Mouse (Mus musculus): Measurements from ENCODE around the gene Zeb2. TPM values are rescaled to one million over a fixed set of nuclear protein-coding genes. Genes with fewer than 3 reads are reported as not detected.
A peak's percentile ranks its signal among the peaks of the same experiment; 100 is the strongest.

Gene Zeb2
- polyA plus RNA-seq, 1 experiment from 2014 or later, result 53.6 TPM

- Histone ChIP-seq H3K9ac (no peak overlapping the region), H3K4me2 (no peak overlapping the region), H3K27me3 (0 out of 2 replicates have a peak, but pooled peaks cover 3% of the 10 kb centered on the region), H3K4me3 (no peak overlapping the region), H3K9me3 (no peaks in the 10 kb centered on the region), H3K27ac (no peak overlapping the region), H3K4me1 (peaks cover 7% of the 10 kb centered on the region; the same call in 1 of the 2 replicates), H3K36me3 (no peaks in the 10 kb centered on the region)
- no peak for ATAC-seq (ENCODE audit: insufficient number of reproducible peaks, low FRiP score, low TSS enrichment, low read depth)
- WGBS, result 47% methylated on average over 10 of the region's 10 CpGs
These were observed 60.2 kb downstream of the Zeb2 start for GRCm38 (mm10) chr2:45056856-45057562.

- WGBS, result 70% methylated on average over 6 of the region's 6 CpGs
- H3K36me3 ChIP-seq, result no peaks in the 10 kb centered on the region
- no peak overlapping the region for H3K27ac ChIP-seq
- 0 out of 2 replicates have a peak, but pooled peaks cover 3% of the 10 kb centered on the region for H3K27me3 ChIP-seq
- peaks cover 7% of the 10 kb centered on the region; the same call in 1 of the 2 replicates for H3K4me1 ChIP-seq
- no peak overlapping the region for H3K4me2 ChIP-seq
- ATAC-seq (ENCODE audit: insufficient number of reproducible peaks, low FRiP score, low TSS enrichment, low read depth), result no peak
- H3K9ac ChIP-seq, result no peak overlapping the region
- no peak overlapping the region for H3K4me3 ChIP-seq
- no peaks in the 10 kb centered on the region for H3K9me3 ChIP-seq
These were observed 61.3 kb downstream of the Zeb2 start for GRCm38 (mm10) chr2:45055926-45056325.

- ATAC-seq (ENCODE audit: insufficient number of reproducible peaks, low FRiP score, low TSS enrichment, low read depth), result no peak
These were observed 62.1 kb downstream of the Zeb2 start for GRCm38 (mm10) chr2:45055034-45055615.

GRCm38 (mm10) chr2:45054070-45055025 lies 62.8 kb downstream of the Zeb2 start:
- 50% methylated on average over 11 of the region's 11 CpGs for WGBS
- Histone ChIP-seq H3K4me1 (peaks cover 7% of the 10 kb centered on the region; the same call in 1 of the 2 replicates), H3K9ac (no peak overlapping the region), H3K9me3 (no peaks in the 10 kb centered on the region), H3K27me3 (0 out of 2 replicates have a peak, but pooled peaks cover 3% of the 10 kb centered on the region), H3K36me3 (no peaks in the 10 kb centered on the region), H3K27ac (no peak overlapping the region), H3K4me2 (no peak overlapping the region), H3K4me3 (no peak overlapping the region)
- ATAC-seq (ENCODE audit: insufficient number of reproducible peaks, low FRiP score, low TSS enrichment, low read depth), result no peak

More at GRCm38 (mm10) chr2:45055034-45055615, 62.1 kb downstream of the Zeb2 start:
- H3K9ac ChIP-seq, result no peak overlapping the region
- H3K27me3 ChIP-seq, result 0 out of 2 replicates have a peak, but pooled peaks cover 3% of the 10 kb centered on the region
- no peaks in the 10 kb centered on the region for H3K9me3 ChIP-seq
- H3K36me3 ChIP-seq, result no peaks in the 10 kb centered on the region
- no peak overlapping the region for H3K4me2 ChIP-seq
- 0 out of 2 replicates have a peak overlapping the region, but pooled peaks have one; percentile 11 for H3K27ac ChIP-seq
- 74% methylated on average over 8 of the region's 8 CpGs for WGBS
- no peak overlapping the region for H3K4me3 ChIP-seq
- H3K4me1 ChIP-seq, result peaks cover 7% of the 10 kb centered on the region; the same call in 1 of the 2 replicates

- no peak for ATAC-seq (ENCODE audit: insufficient number of reproducible peaks, low FRiP score, low TSS enrichment, low read depth)
- 64% methylated on average over 4 of the region's 4 CpGs for WGBS
- H3K27me3 ChIP-seq, result 0 out of 2 replicates have a peak, but pooled peaks cover 3% of the 10 kb centered on the region
- no peak overlapping the region for H3K4me2 ChIP-seq
- H3K4me1 ChIP-seq, result peaks cover 7% of the 10 kb centered on the region; the same call in 1 of the 2 replicates
- H3K9ac ChIP-seq, result no peak overlapping the region
- H3K27ac ChIP-seq, result no peak overlapping the region
- H3K9me3 ChIP-seq, result no peaks in the 10 kb centered on the region
- no peak overlapping the region for H3K4me3 ChIP-seq
- no peaks in the 10 kb centered on the region for H3K36me3 ChIP-seq
These were observed 64.6 kb downstream of the Zeb2 start for GRCm38 (mm10) chr2:45052587-45052986.

- Histone ChIP-seq H3K4me2 (no peak overlapping the region), H3K36me3 (no peaks in the 10 kb centered on the region), H3K27me3 (0 out of 2 replicates have a peak, but pooled peaks cover 3% of the 10 kb centered on the region), H3K4me3 (no peak overlapping the region), H3K9me3 (no peaks in the 10 kb centered on the region), H3K27ac (no peak overlapping the region), H3K9ac (no peak overlapping the region), H3K4me1 (peaks cover 7% of the 10 kb centered on the region; the same call in 1 of the 2 replicates)
- no peak for ATAC-seq (ENCODE audit: insufficient number of reproducible peaks, low FRiP score, low TSS enrichment, low read depth)
- 39% methylated on average over 2 of the region's 2 CpGs for WGBS
These were observed 65.9 kb downstream of the Zeb2 start for GRCm38 (mm10) chr2:45051321-45051720.

GRCm38 (mm10) chr2:45049923-45050322 lies 67.3 kb downstream of the Zeb2 start:
- Histone ChIP-seq H3K36me3 (no peaks in the 10 kb centered on the region), H3K4me3 (no peak overlapping the region), H3K9me3 (no peaks in the 10 kb centered on the region), H3K27me3 (0 out of 2 replicates have a peak, but pooled peaks cover 3% of the 10 kb centered on the region), H3K27ac (no peak overlapping the region), H3K4me1 (peaks cover 7% of the 10 kb centered on the region; the same call in 1 of the 2 replicates), H3K9ac (no peak overlapping the region), H3K4me2 (no peak overlapping the region)
- 75% methylated on average over 4 of the region's 4 CpGs for WGBS
- ATAC-seq (ENCODE audit: insufficient number of reproducible peaks, low FRiP score, low TSS enrichment, low read depth), result no peak

GRCm38 (mm10) chr2:45049279-45049678 lies 67.9 kb downstream of the Zeb2 start:
- no peak overlapping the region for H3K4me3 ChIP-seq
- no peak overlapping the region for H3K27ac ChIP-seq
- ATAC-seq (ENCODE audit: insufficient number of reproducible peaks, low FRiP score, low TSS enrichment, low read depth), result no peak
- H3K9ac ChIP-seq, result no peak overlapping the region
- peaks cover 6% of the 10 kb centered on the region; the same call in 1 of the 2 replicates for H3K4me1 ChIP-seq
- H3K36me3 ChIP-seq, result no peaks in the 10 kb centered on the region
- 0 out of 2 replicates have a peak, but pooled peaks cover 3% of the 10 kb centered on the region for H3K27me3 ChIP-seq
- H3K4me2 ChIP-seq, result no peak overlapping the region
- no peaks in the 10 kb centered on the region for H3K9me3 ChIP-seq
- WGBS, result 57% methylated on average over 2 of the region's 2 CpGs

GRCm38 (mm10) chr2:45040706-45041312 lies 76.4 kb downstream of the Zeb2 start:
- no peaks in the 10 kb centered on the region for H3K36me3 ChIP-seq
- H3K9me3 ChIP-seq, result no peaks in the 10 kb centered on the region
- peaks cover 11% of the 10 kb centered on the region for H3K4me1 ChIP-seq
- H3K9ac ChIP-seq, result no peak overlapping the region
- no peak overlapping the region for H3K4me3 ChIP-seq
- no peak for ATAC-seq (ENCODE audit: insufficient number of reproducible peaks, low FRiP score, low TSS enrichment, low read depth)
- H3K4me2 ChIP-seq, result no peak overlapping the region
- H3K27me3 ChIP-seq, result no peaks in the 10 kb centered on the region
- H3K27ac ChIP-seq, result no peak overlapping the region
- 59% methylated on average over 13 of the region's 13 CpGs for WGBS

GRCm38 (mm10) chr2:45039503-45039902 lies 77.7 kb downstream of the Zeb2 start:
- Histone ChIP-seq H3K4me3 (no peak overlapping the region), H3K4me2 (no peak overlapping the region), H3K4me1 (peaks cover 7% of the 10 kb centered on the region), H3K27me3 (no peaks in the 10 kb centered on the region), H3K9me3 (no peaks in the 10 kb centered on the region), H3K9ac (no peak overlapping the region), H3K36me3 (no peaks in the 10 kb centered on the region), H3K27ac (no peak overlapping the region)
- ATAC-seq (ENCODE audit: insufficient number of reproducible peaks, low FRiP score, low TSS enrichment, low read depth), result no peak

GRCm38 (mm10) chr2:45028091-45028638 lies 89.0 kb downstream of the Zeb2 start:
- H3K4me1 ChIP-seq, result 0 out of 2 replicates have a peak, but pooled peaks cover 12% of the 10 kb centered on the region
- no peaks in the 10 kb centered on the region for H3K36me3 ChIP-seq
- H3K9me3 ChIP-seq, result no peaks in the 10 kb centered on the region
- H3K9ac ChIP-seq, result no peak overlapping the region
- H3K4me3 ChIP-seq, result no peak overlapping the region
- H3K27ac ChIP-seq, result no peak overlapping the region
- no peak for ATAC-seq (ENCODE audit: insufficient number of reproducible peaks, low FRiP score, low TSS enrichment, low read depth)
- WGBS, result 82% methylated on average over 7 of the region's 7 CpGs
- H3K27me3 ChIP-seq, result no peaks in the 10 kb centered on the region
- H3K4me2 ChIP-seq, result no peak overlapping the region
